Mouse (Mus musculus): ENCODE results near the gene Col27a1. TPM values are rescaled to one million over a fixed set of nuclear protein-coding genes. Genes with fewer than 3 reads are reported as not detected.

Col27a1 gene
- polyA plus RNA-seq, 1 experiment from 2014 or later: 32.3 TPM

- peaks cover 88% of the 10 kb centered on the region for H3K36me3 ChIP-seq
- no peak for ATAC-seq (ENCODE audit: low FRiP score, low read depth)
- no peaks in the 10 kb centered on the region for H3K27me3 ChIP-seq
- H3K27ac ChIP-seq: no peak overlapping the region
- no peaks in the 10 kb centered on the region for H3K4me1 ChIP-seq
- H3K4me3 ChIP-seq: no peak overlapping the region
- H3K4me2 ChIP-seq (replicated peaks): no peak overlapping the region
- H3K9me3 ChIP-seq: no peaks in the 10 kb centered on the region
- H3K9ac ChIP-seq: no peak overlapping the region
These were observed 34.2 kb downstream of the Col27a1 start for GRCm38 (mm10) chr4:63247991-63248390.

- no peaks in the 10 kb centered on the region for H3K4me1 ChIP-seq
- H3K27ac ChIP-seq: no peak overlapping the region
- ATAC-seq (ENCODE audit: low FRiP score, low read depth): no peak
- no peak overlapping the region for H3K4me3 ChIP-seq
- no peaks in the 10 kb centered on the region for H3K27me3 ChIP-seq
- WGBS: 68% methylated on average over 6 of the region's 6 CpGs
- no peak overlapping the region for H3K4me2 ChIP-seq (replicated peaks)
- no peak overlapping the region for H3K9ac ChIP-seq
- no peaks in the 10 kb centered on the region for H3K9me3 ChIP-seq
- peaks cover 88% of the 10 kb centered on the region for H3K36me3 ChIP-seq
These were observed 35.1 kb downstream of the Col27a1 start for GRCm38 (mm10) chr4:63248951-63249350.

GRCm38 (mm10) chr4:63251760-63252159 lies 38.0 kb downstream of the Col27a1 start:
- WGBS: 89% methylated on average over 11 of the region's 11 CpGs
- no peak overlapping the region for H3K4me3 ChIP-seq
- no peak overlapping the region for H3K4me2 ChIP-seq (replicated peaks)
- no peaks in the 10 kb centered on the region for H3K9me3 ChIP-seq
- no peak overlapping the region for H3K27ac ChIP-seq
- H3K27me3 ChIP-seq: no peaks in the 10 kb centered on the region
- no peak overlapping the region for H3K9ac ChIP-seq
- peaks cover 84% of the 10 kb centered on the region for H3K36me3 ChIP-seq
- no peaks in the 10 kb centered on the region for H3K4me1 ChIP-seq
- ATAC-seq (ENCODE audit: low FRiP score, low read depth): no peak

GRCm38 (mm10) chr4:63253716-63254115 lies 39.9 kb downstream of the Col27a1 start:
- H3K36me3 ChIP-seq: peaks cover 84% of the 10 kb centered on the region
- H3K27me3 ChIP-seq: no peaks in the 10 kb centered on the region
- peak; percentile 26; the same call in 1 of the 2 replicates for ATAC-seq (ENCODE audit: low FRiP score, low read depth)
- H3K4me2 ChIP-seq (replicated peaks): no peak overlapping the region
- no peaks in the 10 kb centered on the region for H3K4me1 ChIP-seq
- no peak overlapping the region for H3K9ac ChIP-seq
- WGBS: 90% methylated on average over 6 of the region's 6 CpGs
- H3K27ac ChIP-seq: peak overlapping the region; percentile 6; the same call in 1 of the 2 replicates
- no peak overlapping the region for H3K4me3 ChIP-seq
- H3K9me3 ChIP-seq: no peaks in the 10 kb centered on the region

GRCm38 (mm10) chr4:63254151-63254550 lies 40.3 kb downstream of the Col27a1 start:
- no peaks in the 10 kb centered on the region for H3K4me1 ChIP-seq
- H3K27ac ChIP-seq: no peak overlapping the region
- H3K27me3 ChIP-seq: no peaks in the 10 kb centered on the region
- WGBS: 78% methylated on average over 2 of the region's 2 CpGs
- no peak overlapping the region for H3K4me2 ChIP-seq (replicated peaks)
- peaks cover 84% of the 10 kb centered on the region for H3K36me3 ChIP-seq
- ATAC-seq (ENCODE audit: low FRiP score, low read depth): no peak
- H3K9ac ChIP-seq: no peak overlapping the region
- H3K9me3 ChIP-seq: no peaks in the 10 kb centered on the region
- H3K4me3 ChIP-seq: no peak overlapping the region

- peaks cover 89% of the 10 kb centered on the region for H3K36me3 ChIP-seq
- H3K27me3 ChIP-seq: no peaks in the 10 kb centered on the region
- 90% methylated on average over 2 of the region's 2 CpGs for WGBS
- H3K4me2 ChIP-seq (replicated peaks): no peak overlapping the region
- peaks cover 7% of the 10 kb centered on the region for H3K4me1 ChIP-seq
- no peak overlapping the region for H3K4me3 ChIP-seq
- no peak for ATAC-seq (ENCODE audit: low FRiP score, low read depth)
- H3K27ac ChIP-seq: no peak overlapping the region
- no peak overlapping the region for H3K9ac ChIP-seq
- no peaks in the 10 kb centered on the region for H3K9me3 ChIP-seq
These were observed 42.6 kb downstream of the Col27a1 start for GRCm38 (mm10) chr4:63256371-63256770.

- 63% methylated on average over 7 of the region's 7 CpGs for WGBS
- no peaks in the 10 kb centered on the region for H3K27me3 ChIP-seq
- peaks cover 91% of the 10 kb centered on the region for H3K36me3 ChIP-seq
- no peak overlapping the region for H3K27ac ChIP-seq
- peaks cover 11% of the 10 kb centered on the region for H3K4me1 ChIP-seq
- ATAC-seq (ENCODE audit: low FRiP score, low read depth): no peak
- no peak overlapping the region for H3K4me3 ChIP-seq
- no peak overlapping the region for H3K4me2 ChIP-seq (replicated peaks)
- H3K9ac ChIP-seq: no peak overlapping the region
- H3K9me3 ChIP-seq: no peaks in the 10 kb centered on the region
These were observed 43.5 kb downstream of the Col27a1 start for GRCm38 (mm10) chr4:63257346-63257745.

GRCm38 (mm10) chr4:63258096-63258495 lies 44.3 kb downstream of the Col27a1 start:
- Histone ChIP-seq H3K4me3 (no peak overlapping the region), H3K9me3 (no peaks in the 10 kb centered on the region), H3K36me3 (peaks cover 88% of the 10 kb centered on the region), H3K4me1 (peaks cover 17% of the 10 kb centered on the region), H3K27me3 (no peaks in the 10 kb centered on the region), H3K4me2 (replicated peaks) (no peak overlapping the region), H3K27ac (no peak overlapping the region), H3K9ac (no peak overlapping the region)
- WGBS: 91% methylated on average over 14 of the region's 14 CpGs
- ATAC-seq (ENCODE audit: low FRiP score, low read depth): no peak

- peaks cover 23% of the 10 kb centered on the region for H3K4me1 ChIP-seq
- no peaks in the 10 kb centered on the region for H3K27me3 ChIP-seq
- no peak overlapping the region for H3K4me2 ChIP-seq (replicated peaks)
- no peak overlapping the region for H3K9ac ChIP-seq
- peaks cover 86% of the 10 kb centered on the region for H3K36me3 ChIP-seq
- no peak for ATAC-seq (ENCODE audit: low FRiP score, low read depth)
- H3K9me3 ChIP-seq: no peaks in the 10 kb centered on the region
- 92% methylated on average over 6 of the region's 6 CpGs for WGBS
- H3K4me3 ChIP-seq: no peak overlapping the region
- H3K27ac ChIP-seq: no peak overlapping the region
These were observed 45.3 kb downstream of the Col27a1 start for GRCm38 (mm10) chr4:63259066-63259465.

- Histone ChIP-seq H3K4me3 (no peak overlapping the region), H3K27ac (no peak overlapping the region), H3K4me1 (peaks cover 23% of the 10 kb centered on the region), H3K36me3 (peaks cover 86% of the 10 kb centered on the region), H3K9ac (no peak overlapping the region; the same call in 1 of the 2 replicates), H3K4me2 (replicated peaks) (no peak overlapping the region), H3K9me3 (no peaks in the 10 kb centered on the region), H3K27me3 (no peaks in the 10 kb centered on the region)
- WGBS: 84% methylated on average over 10 of the region's 10 CpGs
- peak; percentile 46; the same call in 1 of the 2 replicates for ATAC-seq (ENCODE audit: low FRiP score, low read depth)
These were observed 46.7 kb downstream of the Col27a1 start for GRCm38 (mm10) chr4:63260506-63260905.

GRCm38 (mm10) chr4:63262941-63263340 lies 49.1 kb downstream of the Col27a1 start:
- 66% methylated on average over 1 of the region's 1 CpGs for WGBS
- Histone ChIP-seq H3K4me2 (replicated peaks) (no peak overlapping the region), H3K4me3 (no peak overlapping the region), H3K9ac (no peak overlapping the region), H3K27ac (peak overlapping the region; percentile 2; the same call in 1 of the 2 replicates), H3K9me3 (no peaks in the 10 kb centered on the region), H3K36me3 (peaks cover 90% of the 10 kb centered on the region), H3K4me1 (peaks cover 23% of the 10 kb centered on the region), H3K27me3 (no peaks in the 10 kb centered on the region)
- ATAC-seq (ENCODE audit: low FRiP score, low read depth): peak; percentile 30

GRCm38 (mm10) chr4:63266276-63266675 lies 52.5 kb downstream of the Col27a1 start:
- peaks cover 16% of the 10 kb centered on the region for H3K4me1 ChIP-seq
- no peak overlapping the region for H3K9ac ChIP-seq
- peaks cover 91% of the 10 kb centered on the region for H3K36me3 ChIP-seq
- ATAC-seq (ENCODE audit: low FRiP score, low read depth): no peak
- no peak overlapping the region for H3K27ac ChIP-seq
- 85% methylated on average over 6 of the region's 6 CpGs for WGBS
- no peak overlapping the region for H3K4me2 ChIP-seq (replicated peaks)
- no peaks in the 10 kb centered on the region for H3K27me3 ChIP-seq
- H3K9me3 ChIP-seq: no peaks in the 10 kb centered on the region
- H3K4me3 ChIP-seq: no peak overlapping the region

- Histone ChIP-seq H3K36me3 (peaks cover 91% of the 10 kb centered on the region), H3K27ac (no peak overlapping the region), H3K9me3 (no peaks in the 10 kb centered on the region), H3K9ac (no peak overlapping the region), H3K4me2 (replicated peaks) (no peak overlapping the region), H3K4me1 (peaks cover 14% of the 10 kb centered on the region), H3K27me3 (no peaks in the 10 kb centered on the region), H3K4me3 (no peak overlapping the region)
- WGBS: 97% methylated on average over 4 of the region's 4 CpGs
- ATAC-seq (ENCODE audit: low FRiP score, low read depth): no peak
These were observed 53.3 kb downstream of the Col27a1 start for GRCm38 (mm10) chr4:63267121-63267520.
